Mouse (Mus musculus): ENCODE measurements at regions not wholly inside any gene's neighbourhood (a gene's known extent, or its start where the extent isn't known, plus 50 kb on each side); places are given as distances from the start of the nearest gene placed in this dataset.

DNA sequence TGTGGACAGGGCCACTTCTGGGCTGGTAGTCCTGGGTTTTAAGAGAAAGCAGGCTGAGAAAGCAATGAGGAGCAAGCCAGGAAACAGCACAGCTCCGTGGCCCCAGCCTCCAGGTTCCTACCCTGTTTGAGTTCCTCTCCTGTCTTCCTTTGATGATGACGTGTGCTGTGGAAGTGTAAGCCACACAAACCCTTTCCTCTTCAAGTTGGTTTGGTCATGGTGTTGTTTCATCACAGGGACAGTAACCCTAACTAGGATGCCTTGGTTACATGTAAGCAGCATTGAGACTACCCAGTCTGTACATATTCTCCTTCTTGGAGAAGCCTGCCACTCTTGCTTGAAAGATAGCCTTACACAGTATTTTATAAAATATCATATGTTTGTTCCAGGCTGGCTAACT is 534.8 kb downstream of the Ccdc171 start:
- Histone ChIP-seq H3K27ac (no peak overlapping the region), H3K4me2 (replicated peaks) (no peak overlapping the region), H3K27me3 (peaks cover 12% of the 10 kb centered on the region; the same call in 1 of the 2 replicates), H3K4me3 (replicated peaks) (no peak overlapping the region), H3K4me1 (replicated peaks) (no peaks in the 10 kb centered on the region), H3K36me3 (no peaks in the 10 kb centered on the region), H3K9me3 (no peaks in the 10 kb centered on the region), H3K9ac (replicated peaks) (no peak overlapping the region)
- 74% methylated on average over 2 of the region's 2 CpGs for WGBS
- ATAC-seq: no peak

DNA sequence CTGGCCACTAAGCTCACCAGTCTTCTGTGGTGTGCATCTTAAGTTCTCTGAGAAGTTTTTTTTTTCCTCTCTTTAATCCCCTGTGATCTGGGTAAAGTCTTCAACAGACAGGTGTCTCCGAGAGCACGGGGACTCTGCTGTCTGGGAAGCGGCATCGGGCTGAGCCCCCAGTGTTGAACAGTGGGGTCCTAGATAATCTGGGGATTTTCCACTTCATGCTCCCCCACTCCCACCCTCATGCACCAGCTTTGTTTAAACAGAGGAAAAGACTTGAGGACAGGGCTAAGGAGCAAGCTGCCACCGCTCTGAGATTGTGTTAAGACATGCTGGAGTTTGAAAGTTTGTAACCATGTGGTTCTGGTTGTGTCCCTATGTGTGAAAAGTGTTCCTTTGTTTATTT is 538.4 kb downstream of the Ccdc171 start:
- no peak for ATAC-seq
- Histone ChIP-seq H3K4me1 (replicated peaks) (peaks cover 4% of the 10 kb centered on the region; the same call in 1 of the 2 replicates), H3K4me2 (replicated peaks) (no peak overlapping the region), H3K4me3 (replicated peaks) (no peak overlapping the region), H3K9ac (replicated peaks) (no peak overlapping the region), H3K36me3 (no peaks in the 10 kb centered on the region), H3K27me3 (peaks cover 12% of the 10 kb centered on the region; the same call in 1 of the 2 replicates), H3K27ac (no peak overlapping the region), H3K9me3 (no peaks in the 10 kb centered on the region)
- WGBS: 46% methylated on average over 5 of the region's 5 CpGs

DNA sequence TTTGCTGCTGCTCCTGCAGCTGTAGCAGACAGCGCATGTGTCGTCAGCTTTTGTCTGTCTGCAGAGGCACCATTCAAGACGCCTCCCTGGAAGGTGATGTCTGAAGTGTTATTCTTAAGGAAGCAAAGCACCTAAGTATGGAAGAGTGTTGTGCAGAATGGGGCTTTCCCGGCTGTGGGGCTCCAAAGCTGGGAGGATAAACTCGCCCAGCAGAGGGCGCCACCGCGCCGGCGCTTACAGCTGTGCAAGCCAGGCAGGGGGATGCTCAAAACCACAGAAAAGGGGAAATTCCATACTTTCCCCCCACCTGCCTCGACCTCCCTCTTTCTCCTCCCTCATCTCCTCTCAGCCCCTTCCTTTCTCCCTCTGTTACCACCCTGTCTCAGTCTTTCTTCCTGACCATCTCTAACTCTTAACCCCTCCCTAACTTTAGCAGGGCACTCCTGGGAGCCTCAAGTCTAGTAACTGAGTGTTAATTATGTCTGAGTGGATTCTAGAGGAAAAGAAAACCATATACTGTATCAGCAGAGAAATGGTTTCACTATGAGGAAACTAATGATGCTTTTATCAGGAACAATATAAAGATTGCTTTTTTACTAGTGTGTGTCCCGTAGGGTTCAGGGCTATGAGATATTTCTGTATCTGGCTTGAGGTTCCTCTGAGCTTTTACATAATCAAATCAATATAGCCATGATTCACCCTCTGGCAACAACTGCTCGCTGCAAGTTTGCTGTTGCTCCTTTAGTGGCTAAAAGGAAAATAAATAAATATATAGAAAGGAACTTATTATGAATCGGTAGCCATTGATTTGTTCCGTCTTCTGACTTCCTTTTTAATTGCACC is 539.5 kb downstream of the Ccdc171 start:
- H3K36me3 ChIP-seq: no peaks in the 10 kb centered on the region
- peaks cover 7% of the 10 kb centered on the region; the same call in 1 of the 2 replicates for H3K4me1 ChIP-seq (replicated peaks)
- peaks cover 12% of the 10 kb centered on the region; the same call in 1 of the 2 replicates for H3K27me3 ChIP-seq
- no peak overlapping the region for H3K27ac ChIP-seq
- no peaks in the 10 kb centered on the region for H3K9me3 ChIP-seq
- 21% methylated on average over 15 of the region's 15 CpGs for WGBS
- no peak overlapping the region for H3K4me2 ChIP-seq (replicated peaks)
- ATAC-seq: peak; percentile 81
- H3K4me3 ChIP-seq (replicated peaks): no peak overlapping the region
- H3K9ac ChIP-seq (replicated peaks): no peak overlapping the region

DNA sequence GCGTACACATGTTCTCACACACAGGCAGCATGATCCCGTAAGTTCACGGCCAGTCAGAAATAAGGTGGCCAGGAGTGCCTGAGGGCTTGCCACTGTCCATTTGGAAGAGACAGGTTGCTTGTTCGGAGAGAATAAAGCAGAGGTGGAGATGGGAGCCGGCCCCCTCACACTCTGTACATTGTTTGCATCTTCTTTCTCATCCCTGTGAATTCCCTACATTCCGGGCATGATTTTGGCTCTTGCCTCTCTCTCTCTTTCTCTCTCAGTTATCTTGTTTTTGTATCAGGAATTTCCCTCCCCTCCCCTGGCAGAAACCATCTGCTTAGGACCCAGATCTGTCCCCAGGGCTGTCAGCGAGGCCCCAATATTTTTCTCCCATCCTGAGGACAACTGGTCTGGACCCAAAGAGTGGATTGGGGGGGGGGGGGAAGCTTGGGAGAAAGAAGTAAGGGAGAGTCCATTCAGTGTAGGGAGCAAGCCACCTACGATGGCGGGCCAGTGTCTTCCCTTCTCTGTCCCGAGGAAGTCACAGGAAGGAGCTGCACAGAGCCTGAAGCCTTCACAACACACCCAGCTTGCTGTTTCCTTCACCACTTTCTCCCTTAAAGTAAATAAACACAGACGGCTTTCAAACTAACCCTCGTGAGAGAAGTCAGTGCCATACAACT is 540.2 kb downstream of the Ccdc171 start:
- Histone ChIP-seq H3K36me3 (no peaks in the 10 kb centered on the region), H3K9me3 (no peaks in the 10 kb centered on the region), H3K9ac (replicated peaks) (no peak overlapping the region), H3K4me3 (replicated peaks) (no peak overlapping the region), H3K4me1 (replicated peaks) (peaks cover 7% of the 10 kb centered on the region; the same call in 1 of the 2 replicates), H3K4me2 (replicated peaks) (no peak overlapping the region), H3K27ac (no peak overlapping the region), H3K27me3 (peaks cover 12% of the 10 kb centered on the region; the same call in 1 of the 2 replicates)
- 67% methylated on average over 12 of the region's 12 CpGs for WGBS
- ATAC-seq: no peak

DNA sequence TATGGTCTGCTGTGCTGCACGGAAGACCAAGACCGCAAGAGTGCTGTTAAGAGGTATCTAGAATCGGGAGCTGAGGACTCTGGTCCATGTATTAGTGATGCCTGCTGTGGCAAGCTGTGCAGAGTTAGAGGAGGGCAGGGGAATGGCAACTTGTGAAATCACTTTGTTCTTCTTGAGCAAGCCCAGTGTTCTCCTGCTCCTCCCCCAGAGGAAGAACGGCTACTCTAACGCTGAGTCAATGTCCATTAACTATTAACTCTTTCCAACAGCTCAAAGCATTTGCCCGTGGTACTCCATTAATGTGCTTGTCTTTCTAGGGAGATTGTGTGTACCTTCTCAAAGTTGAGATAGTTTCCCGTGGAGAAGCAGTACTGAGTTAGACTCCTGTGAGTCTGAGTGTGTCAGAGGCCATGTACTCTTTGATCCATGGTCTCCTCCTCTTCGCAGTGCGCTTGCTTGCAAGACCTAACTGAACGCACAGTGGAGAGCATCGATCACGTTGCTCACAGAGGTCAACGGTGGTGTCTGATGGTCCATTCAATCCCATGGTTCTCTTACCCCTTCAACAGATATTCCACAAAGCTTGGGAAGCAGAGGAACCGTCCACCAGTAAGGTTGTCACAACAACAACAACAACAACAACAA is 542.7 kb downstream of the Ccdc171 start:
- Histone ChIP-seq H3K4me1 (replicated peaks) (peaks cover 7% of the 10 kb centered on the region; the same call in 1 of the 2 replicates), H3K36me3 (no peaks in the 10 kb centered on the region), H3K9ac (replicated peaks) (no peak overlapping the region), H3K4me3 (replicated peaks) (no peak overlapping the region), H3K27ac (no peak overlapping the region), H3K9me3 (no peaks in the 10 kb centered on the region), H3K4me2 (replicated peaks) (no peak overlapping the region), H3K27me3 (peaks cover 7% of the 10 kb centered on the region; the same call in 1 of the 2 replicates)
- ATAC-seq: no peak
- WGBS: 87% methylated on average over 14 of the region's 14 CpGs

DNA sequence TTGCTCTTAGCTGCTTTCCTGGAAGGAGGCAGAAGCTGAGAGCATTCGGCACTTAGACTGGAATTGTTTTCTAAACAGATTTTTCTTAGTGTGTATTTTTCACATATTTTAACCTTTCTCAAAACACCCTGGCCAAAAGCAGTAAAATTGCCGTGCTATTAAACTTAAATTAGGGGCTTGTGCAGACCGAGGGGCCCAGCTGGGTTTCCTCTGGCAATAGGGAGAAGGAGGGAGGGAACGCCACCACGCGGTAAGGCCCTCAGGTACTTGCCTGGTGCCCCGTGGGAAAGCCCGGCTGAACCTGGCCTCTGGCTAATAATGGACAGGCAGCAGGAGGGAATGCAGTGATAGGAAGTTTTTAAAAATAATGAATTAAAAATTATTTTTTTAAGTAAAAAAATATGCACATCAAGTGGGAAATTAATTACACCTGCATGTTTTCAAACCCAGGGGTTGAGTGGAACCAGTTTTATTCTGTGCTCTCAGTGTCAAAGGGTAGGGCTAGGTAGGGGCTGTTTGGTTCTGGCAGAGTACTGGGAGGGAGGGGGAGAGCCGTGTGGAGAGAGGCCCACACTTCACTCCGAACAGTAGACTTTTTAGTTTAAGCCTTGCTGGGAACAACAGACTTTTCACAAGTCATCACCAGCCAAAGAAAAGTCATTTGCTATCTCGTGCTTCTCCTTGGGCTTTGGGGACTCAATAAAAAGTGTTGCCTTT is 543.8 kb downstream of the Ccdc171 start:
- no peak overlapping the region for H3K9ac ChIP-seq (replicated peaks)
- H3K4me1 ChIP-seq (replicated peaks): peaks cover 7% of the 10 kb centered on the region; the same call in 1 of the 2 replicates
- ATAC-seq: no peak
- peaks cover 3% of the 10 kb centered on the region; the same call in 1 of the 2 replicates for H3K27me3 ChIP-seq
- no peaks in the 10 kb centered on the region for H3K36me3 ChIP-seq
- no peak overlapping the region for H3K27ac ChIP-seq
- H3K4me3 ChIP-seq (replicated peaks): no peak overlapping the region
- H3K4me2 ChIP-seq (replicated peaks): no peak overlapping the region
- no peaks in the 10 kb centered on the region for H3K9me3 ChIP-seq
- 51% methylated on average over 11 of the region's 11 CpGs for WGBS

DNA sequence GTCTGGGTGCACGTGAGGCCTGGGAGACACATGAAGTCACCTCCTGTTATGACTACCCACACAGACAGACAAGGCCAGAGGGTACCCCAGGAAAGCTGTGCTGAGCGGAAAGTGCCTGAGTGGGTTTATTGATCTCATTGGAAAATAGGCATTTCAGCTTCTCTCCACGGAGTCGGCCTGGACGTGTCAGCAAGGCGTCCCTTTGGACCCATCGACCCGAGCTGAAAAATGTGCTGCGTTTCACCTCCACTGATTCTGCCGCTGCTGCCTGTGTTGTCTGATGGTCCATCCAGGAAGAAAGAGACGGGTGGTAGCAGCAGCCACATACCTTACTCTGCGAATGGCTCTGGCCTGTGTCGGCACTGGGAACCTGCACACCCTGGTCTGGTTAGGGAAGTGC is 544.3 kb downstream of the Ccdc171 start:
- Histone ChIP-seq H3K36me3 (no peaks in the 10 kb centered on the region), H3K9ac (replicated peaks) (no peak overlapping the region), H3K4me2 (replicated peaks) (no peak overlapping the region), H3K27me3 (peaks cover 3% of the 10 kb centered on the region; the same call in 1 of the 2 replicates), H3K4me3 (replicated peaks) (no peak overlapping the region), H3K4me1 (replicated peaks) (peaks cover 7% of the 10 kb centered on the region; the same call in 1 of the 2 replicates), H3K9me3 (no peaks in the 10 kb centered on the region), H3K27ac (no peak overlapping the region)
- no peak for ATAC-seq
- WGBS: 80% methylated on average over 13 of the region's 13 CpGs

DNA sequence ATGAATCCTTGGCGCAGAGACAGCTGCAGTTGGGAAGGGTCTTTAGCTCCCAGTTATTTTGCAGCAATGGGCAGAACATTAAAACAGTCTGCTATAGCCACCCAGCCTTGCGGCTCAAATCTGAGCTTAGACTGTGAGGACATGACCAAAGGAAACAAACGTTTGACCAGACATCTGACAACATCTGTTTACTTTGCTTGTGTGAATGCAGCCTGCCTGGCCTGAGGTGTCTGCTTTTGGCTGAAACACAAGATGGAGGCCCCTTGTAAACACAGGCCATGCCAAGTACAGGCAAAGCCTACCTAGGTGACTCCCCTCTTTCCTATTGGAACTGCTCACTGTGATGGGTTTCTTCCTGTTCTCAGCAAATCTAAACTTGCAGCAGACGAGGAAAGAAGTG is 544.7 kb downstream of the Ccdc171 start:
- WGBS: 82% methylated on average over 4 of the region's 4 CpGs
- Histone ChIP-seq H3K4me2 (replicated peaks) (no peak overlapping the region), H3K36me3 (no peaks in the 10 kb centered on the region), H3K4me3 (replicated peaks) (no peak overlapping the region), H3K9ac (replicated peaks) (no peak overlapping the region), H3K9me3 (no peaks in the 10 kb centered on the region), H3K27ac (no peak overlapping the region), H3K27me3 (peaks cover 3% of the 10 kb centered on the region; the same call in 1 of the 2 replicates), H3K4me1 (replicated peaks) (peaks cover 7% of the 10 kb centered on the region; the same call in 1 of the 2 replicates)
- no peak for ATAC-seq

DNA sequence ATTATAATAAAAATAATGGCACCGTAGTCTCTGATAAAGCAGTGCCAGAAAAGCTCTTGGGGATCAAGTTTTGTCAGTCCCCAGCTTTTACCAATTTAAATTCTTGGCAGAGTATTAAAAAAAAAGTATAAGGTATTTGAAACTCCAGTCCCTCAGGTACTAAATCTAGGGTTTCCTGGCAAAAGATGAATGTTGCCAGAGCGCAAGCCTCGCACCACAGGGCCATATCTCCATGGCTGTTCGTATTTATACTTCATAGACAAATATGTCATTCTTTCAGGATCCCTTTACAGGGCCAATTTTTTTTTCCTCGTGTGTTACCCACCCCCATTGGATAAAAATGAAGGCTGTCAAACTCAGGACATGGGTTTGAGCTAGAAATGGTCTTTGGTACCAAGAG is 546.8 kb downstream of the Ccdc171 start:
- Histone ChIP-seq H3K27me3 (peaks cover 3% of the 10 kb centered on the region; the same call in 1 of the 2 replicates), H3K9me3 (no peaks in the 10 kb centered on the region), H3K4me1 (replicated peaks) (0 out of 2 replicates have a peak, but pooled peaks cover 3% of the 10 kb centered on the region), H3K36me3 (no peaks in the 10 kb centered on the region), H3K9ac (replicated peaks) (no peak overlapping the region), H3K4me2 (replicated peaks) (no peak overlapping the region), H3K4me3 (replicated peaks) (no peak overlapping the region), H3K27ac (no peak overlapping the region)
- 90% methylated on average over 5 of the region's 5 CpGs for WGBS
- no peak for ATAC-seq

DNA sequence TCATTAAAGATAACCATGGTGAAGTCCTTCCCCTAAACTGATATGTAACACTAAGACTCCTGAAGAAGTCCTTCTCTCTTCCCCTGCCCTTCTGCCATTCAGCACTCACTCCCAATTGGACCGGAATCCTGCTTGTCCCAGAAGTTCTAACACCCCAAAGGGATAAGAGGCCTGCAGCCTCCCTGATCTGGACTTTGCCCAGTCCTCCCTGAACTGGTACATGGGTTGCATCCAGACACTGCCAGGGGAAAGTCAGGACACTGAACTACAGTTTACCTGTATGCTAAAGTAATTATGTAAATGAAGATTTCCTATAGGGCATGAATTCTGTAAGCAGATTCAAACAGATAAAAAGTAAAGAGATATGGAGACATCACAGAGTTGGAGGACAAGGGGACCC is 551.2 kb downstream of the Ccdc171 start:
- H3K36me3 ChIP-seq: no peaks in the 10 kb centered on the region
- H3K27me3 ChIP-seq: 0 out of 2 replicates have a peak, but pooled peaks cover 3% of the 10 kb centered on the region
- H3K9me3 ChIP-seq: no peaks in the 10 kb centered on the region
- no peak for ATAC-seq
- no peak overlapping the region for H3K27ac ChIP-seq
- no peak overlapping the region for H3K4me3 ChIP-seq (replicated peaks)
- 83% methylated on average over 1 of the region's 1 CpGs for WGBS
- no peaks in the 10 kb centered on the region for H3K4me1 ChIP-seq (replicated peaks)
- no peak overlapping the region for H3K4me2 ChIP-seq (replicated peaks)
- H3K9ac ChIP-seq (replicated peaks): no peak overlapping the region

DNA sequence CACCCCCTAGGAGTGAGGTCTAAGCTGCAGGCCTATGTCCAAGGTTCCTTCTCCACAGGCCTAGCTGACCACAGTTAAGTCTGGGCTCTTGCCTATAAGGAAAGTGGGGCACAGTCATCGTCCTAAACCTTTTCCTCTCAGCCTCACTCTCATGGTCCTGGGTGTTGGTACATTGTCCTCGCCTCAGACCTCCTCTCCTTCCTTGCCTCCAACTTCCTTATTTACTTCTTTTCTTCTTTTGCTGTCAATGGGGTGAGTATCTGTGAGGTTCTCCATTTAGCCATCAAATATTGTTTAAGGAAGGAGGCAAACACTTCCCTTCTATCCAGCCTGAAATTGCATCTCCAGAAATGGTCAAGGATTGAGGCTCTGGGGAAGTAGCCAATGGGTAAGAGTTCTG is 554.2 kb downstream of the Ccdc171 start:
- no peaks in the 10 kb centered on the region for H3K9me3 ChIP-seq
- no peaks in the 10 kb centered on the region for H3K27me3 ChIP-seq
- no peak overlapping the region for H3K9ac ChIP-seq (replicated peaks)
- H3K27ac ChIP-seq: no peak overlapping the region
- WGBS: 96% methylated on average over 2 of the region's 2 CpGs
- no peak overlapping the region for H3K4me3 ChIP-seq (replicated peaks)
- H3K36me3 ChIP-seq: no peaks in the 10 kb centered on the region
- ATAC-seq: no peak
- H3K4me2 ChIP-seq (replicated peaks): no peak overlapping the region
- no peaks in the 10 kb centered on the region for H3K4me1 ChIP-seq (replicated peaks)

All from midbrain, embryonic 13.5 days (tissue).